Mouse (Mus musculus) thymus, adult 2 months (tissue): ENCODE measurements around the gene Racgap1. TPM values are rescaled to one million over a fixed set of nuclear protein-coding genes. Genes with fewer than 3 reads are reported as not detected.

Source experiments
- DNase-seq: peaks from one replicate; pipeline ENCODE4 v3.0.0; 2021
- H3K27ac ChIP-seq: fragments of 200-500 bp; 2 replicates; pipeline ENCODE4 v1.5.1; 2012; ENCODE audit warnings: low read length, control low read depth; ENCODE audit not compliant: control insufficient read depth, insufficient read depth
- H3K27me3 ChIP-seq: fragments of 200-500 bp; 2 replicates; pipeline ENCODE4 v1.6.1; 2012; ENCODE audit warnings: mild to moderate bottlenecking, low read length, moderate library complexity, mixed read lengths; ENCODE audit not compliant: control insufficient read depth, insufficient read depth
- H3K36me3 ChIP-seq: fragments of 200-500 bp; 2 replicates; pipeline ENCODE4 v1.6.1; 2012; ENCODE audit warnings: mild to moderate bottlenecking, low read length, moderate library complexity; ENCODE audit not compliant: control insufficient read depth, insufficient read depth
- H3K4me1 ChIP-seq: fragments of 200-500 bp; replicated peaks from 2 replicates; pipeline ENCODE4 v1.6.1; 2012; ENCODE audit warnings: low read length; ENCODE audit not compliant: control insufficient read depth, insufficient read depth
- H3K4me3 ChIP-seq: fragments of 200-500 bp; 2 replicates; pipeline ENCODE4 v1.5.1; 2012; ENCODE audit warnings: mild to moderate bottlenecking, low read length, control low read depth, moderate library complexity; ENCODE audit not compliant: control insufficient read depth, insufficient read depth
- CTCF ChIP-seq: fragments of 200-500 bp; IDR thresholded peaks from 2 replicates; pipeline ENCODE4 v1.5.1; 2012; ENCODE audit warnings: mild to moderate bottlenecking, control low read depth, low read length, moderate library complexity, borderline replicate concordance; ENCODE audit not compliant: control insufficient read depth, poor library complexity, insufficient read depth; ENCODE audit errors: extremely low read depth
- POLR2A ChIP-seq: fragments of 200-500 bp; IDR thresholded peaks from 2 replicates; pipeline ENCODE4 v1.6.1; 2012; ENCODE audit warnings: mild to moderate bottlenecking, low read length, control low read depth, moderate library complexity; ENCODE audit not compliant: control insufficient read depth, poor library complexity, insufficient read depth; ENCODE audit errors: extremely low read depth
- WGBS: fragments of 180-500 bp; shearing (Covaris S2); methylation state at CpG from one replicate; pipeline ENCODE4 v1.1.7; 2018; 5-methylcytosine and 5-hydroxymethylcytosine counted together
- polyA plus RNA-seq: library from polyadenylated mRNA; depleted of rRNA; stranded (reverse); fragments of >200 nt; gene quantifications from 2 replicates; pipeline ENCODE4 v1.2.3, GENCODE M21; 2012; rRNA removed

Gene Racgap1
- polyA plus RNA-seq, 1 experiment = 80.2 TPM

- peaks cover 24% of the 10 kb centered on the region; the same call in 1 of the 2 replicates for H3K27me3 ChIP-seq
- TF ChIP-seq CTCF (no peak), POLR2A (no peak)
- no peak overlapping the region for H3K27ac ChIP-seq
Measured at GRCm38 (mm10) chr15:99583463-99584344, 67.8 kb downstream of the Racgap1 start.

GRCm38 (mm10) chr15:99578802-99579485 lies 72.5 kb downstream of the Racgap1 start, which contains the start of gene Aqp2:
Aqp2 (plus strand) TSS chr15:99579055.
- no peak for DNase-seq
- H3K4me3 ChIP-seq = no peak within 1 kb of the TSS
- TF ChIP-seq POLR2A (no peak), CTCF (no peak)
- H3K36me3 ChIP-seq = no peaks in the 10 kb centered on the region
- 86% methylated on average over 26 of the region's 26 CpGs for WGBS
- H3K27ac ChIP-seq = no peak within 1 kb of the TSS
- H3K27me3 ChIP-seq = peaks cover 10% of the 10 kb centered on the region; the same call in 1 of the 2 replicates
- H3K4me1 ChIP-seq = no peaks in the 10 kb centered on the region

More at GRCm38 (mm10) chr15:99583463-99584344, 67.8 kb downstream of the Racgap1 start:
- DNase-seq = no peak
- Histone ChIP-seq H3K4me1 (no peaks in the 10 kb centered on the region), H3K4me3 (no peak overlapping the region), H3K36me3 (no peaks in the 10 kb centered on the region)
- 6% methylated on average over 54 of the region's 54 CpGs for WGBS

Other genes with a start within 250 kb of the Racgap1 start
- gene Nckap5l, start 193.9 kb downstream of the Racgap1 start, polyA plus RNA-seq = 48.1 and 48.6 TPM in 2 replicates
- gene Bcdin3d, start 176.9 kb downstream of the Racgap1 start, polyA plus RNA-seq = 12.4 and 13.7 TPM in 2 replicates
- gene Faim2, start 123.5 kb downstream of the Racgap1 start, polyA plus RNA-seq = 0.18 and 0.81 TPM in 2 replicates
- gene Aqp2, start 72.6 kb downstream of the Racgap1 start, polyA plus RNA-seq = 0.47 TPM in 1 of 2 replicates, not detected in the other
- 2.7 and 3.3 TPM in 2 replicates for gene Aqp5, start 60.9 kb downstream of the Racgap1 start, polyA plus RNA-seq
- 0.24 and 0.40 TPM in 2 replicates for gene Aqp6, start 50.3 kb downstream of the Racgap1 start, polyA plus RNA-seq
- gene Asic1, start 18.7 kb upstream of the Racgap1 start, polyA plus RNA-seq = 0.13 and 0.19 TPM in 2 replicates
- gene Smarcd1, start 50.5 kb upstream of the Racgap1 start, polyA plus RNA-seq = 106 and 111 TPM in 2 replicates
- not detected in 2 replicates for gene Gm17349, start 53.8 kb upstream of the Racgap1 start, polyA plus RNA-seq
- gene Gpd1, start 65.9 kb upstream of the Racgap1 start, polyA plus RNA-seq = 108 and 187 TPM in 2 replicates
- 227 and 284 TPM in 2 replicates for gene Cox14, start 74.0 kb upstream of the Racgap1 start, polyA plus RNA-seq
- 48.1 and 59.8 TPM in 2 replicates for gene Cers5, start 121.2 kb upstream of the Racgap1 start, polyA plus RNA-seq
- 11.0 and 12.3 TPM in 2 replicates for gene Lima1, start 223.8 kb upstream of the Racgap1 start, polyA plus RNA-seq